Mouse (Mus musculus): ENCODE measurements around the gene Gp1ba. TPM values are rescaled to one million over a fixed set of nuclear protein-coding genes. Genes with fewer than 3 reads are reported as not detected.

Gp1ba gene
- polyA plus RNA-seq, 1 experiment from 2014 or later: 0.37 TPM

GRCm38 (mm10) chr11:70657573-70657972, 18.7 kb downstream of the Gp1ba start:
- H3K27ac ChIP-seq (ENCODE audit: low read depth): 0 out of 2 replicates have a peak overlapping the region, but pooled peaks have one; percentile 98

GRCm38 (mm10) chr11:70657991-70658390, 19.1 kb downstream of the Gp1ba start:
- Histone ChIP-seq H3K4me2 (ENCODE audit: low read length) (no peak overlapping the region), H3K4me1 (replicated peaks; ENCODE audit: control insufficient read depth, insufficient read depth, low read length) (peaks cover 23% of the 10 kb centered on the region), H3K4me3 (ENCODE audit: low read depth, low read length) (no peak overlapping the region), H3K36me3 (ENCODE audit: control insufficient read depth, insufficient read depth, low read length) (peaks cover 18% of the 10 kb centered on the region), H3K9me3 (ENCODE audit: control insufficient read depth, low read length) (no peaks in the 10 kb centered on the region), H3K9ac (ENCODE audit: low read length) (no peak overlapping the region), H3K27ac (ENCODE audit: low read depth) (no peak overlapping the region), H3K27me3 (replicated peaks; ENCODE audit: control insufficient read depth, insufficient read depth, low read length) (no peaks in the 10 kb centered on the region)
- WGBS: 56% methylated on average over 9 of the region's 9 CpGs
- no peak for DNase-seq (ENCODE audit: low spot score)
- ATAC-seq (replicated peaks; ENCODE audit: low FRiP score, low TSS enrichment, low read depth): no peak

More at GRCm38 (mm10) chr11:70657573-70657972, 18.7 kb downstream of the Gp1ba start:
- Histone ChIP-seq H3K9me3 (ENCODE audit: control insufficient read depth, low read length) (no peaks in the 10 kb centered on the region), H3K27me3 (replicated peaks; ENCODE audit: control insufficient read depth, insufficient read depth, low read length) (no peaks in the 10 kb centered on the region), H3K36me3 (ENCODE audit: control insufficient read depth, insufficient read depth, low read length) (peaks cover 18% of the 10 kb centered on the region), H3K9ac (ENCODE audit: low read length) (no peak overlapping the region), H3K4me2 (ENCODE audit: low read length) (peak overlapping the region; percentile 98), H3K4me3 (ENCODE audit: low read depth, low read length) (no peak overlapping the region), H3K4me1 (replicated peaks; ENCODE audit: control insufficient read depth, insufficient read depth, low read length) (peaks cover 25% of the 10 kb centered on the region)
- WGBS: 45% methylated on average over 6 of the region's 6 CpGs
- ATAC-seq (replicated peaks; ENCODE audit: low FRiP score, low TSS enrichment, low read depth): no peak
- DNase-seq (ENCODE audit: low spot score): no peak

GRCm38 (mm10) chr11:70658521-70658920, 19.6 kb downstream of the Gp1ba start:
- DNase-seq (ENCODE audit: low spot score) (no peak), ATAC-seq (replicated peaks; ENCODE audit: low FRiP score, low TSS enrichment, low read depth) (no peak)
- H3K27ac ChIP-seq (ENCODE audit: low read depth): no peak overlapping the region
- H3K9ac ChIP-seq (ENCODE audit: low read length): no peak overlapping the region
- no peak overlapping the region for H3K4me2 ChIP-seq (ENCODE audit: low read length)
- peaks cover 21% of the 10 kb centered on the region for H3K36me3 ChIP-seq (ENCODE audit: control insufficient read depth, insufficient read depth, low read length)
- WGBS: 92% methylated on average over 5 of the region's 5 CpGs
- H3K9me3 ChIP-seq (ENCODE audit: control insufficient read depth, low read length): no peaks in the 10 kb centered on the region
- H3K4me3 ChIP-seq (ENCODE audit: low read depth, low read length): no peak overlapping the region
- H3K27me3 ChIP-seq (replicated peaks; ENCODE audit: control insufficient read depth, insufficient read depth, low read length): no peaks in the 10 kb centered on the region
- peaks cover 23% of the 10 kb centered on the region for H3K4me1 ChIP-seq (replicated peaks; ENCODE audit: control insufficient read depth, insufficient read depth, low read length)

- DNase-seq (ENCODE audit: low spot score) (no peak), ATAC-seq (replicated peaks; ENCODE audit: low FRiP score, low TSS enrichment, low read depth) (no peak)
- Histone ChIP-seq H3K27ac (ENCODE audit: low read depth) (no peak overlapping the region), H3K4me1 (replicated peaks; ENCODE audit: control insufficient read depth, insufficient read depth, low read length) (peaks cover 23% of the 10 kb centered on the region), H3K9me3 (ENCODE audit: control insufficient read depth, low read length) (no peaks in the 10 kb centered on the region), H3K27me3 (replicated peaks; ENCODE audit: control insufficient read depth, insufficient read depth, low read length) (no peaks in the 10 kb centered on the region), H3K9ac (ENCODE audit: low read length) (no peak overlapping the region), H3K4me2 (ENCODE audit: low read length) (no peak overlapping the region), H3K4me3 (ENCODE audit: low read depth, low read length) (no peak overlapping the region), H3K36me3 (ENCODE audit: control insufficient read depth, insufficient read depth, low read length) (peaks cover 25% of the 10 kb centered on the region)
- 67% methylated on average over 8 of the region's 8 CpGs for WGBS
Measured at GRCm38 (mm10) chr11:70658942-70659341, 20.0 kb downstream of the Gp1ba start.

GRCm38 (mm10) chr11:70660571-70660970, 21.6 kb downstream of the Gp1ba start:
- no peaks in the 10 kb centered on the region for H3K9me3 ChIP-seq (ENCODE audit: control insufficient read depth, low read length)
- DNase-seq (ENCODE audit: low spot score): no peak
- H3K4me1 ChIP-seq (replicated peaks; ENCODE audit: control insufficient read depth, insufficient read depth, low read length): peaks cover 23% of the 10 kb centered on the region
- no peak overlapping the region for H3K27ac ChIP-seq (ENCODE audit: low read depth)
- H3K27me3 ChIP-seq (replicated peaks; ENCODE audit: control insufficient read depth, insufficient read depth, low read length): no peaks in the 10 kb centered on the region
- no peak overlapping the region for H3K4me2 ChIP-seq (ENCODE audit: low read length)
- H3K9ac ChIP-seq (ENCODE audit: low read length): no peak overlapping the region
- WGBS: 85% methylated on average over 8 of the region's 8 CpGs
- H3K4me3 ChIP-seq (ENCODE audit: low read depth, low read length): no peak overlapping the region
- no peak for ATAC-seq (replicated peaks; ENCODE audit: low FRiP score, low TSS enrichment, low read depth)
- H3K36me3 ChIP-seq (ENCODE audit: control insufficient read depth, insufficient read depth, low read length): peaks cover 40% of the 10 kb centered on the region

- Histone ChIP-seq H3K36me3 (ENCODE audit: control insufficient read depth, insufficient read depth, low read length) (peaks cover 54% of the 10 kb centered on the region), H3K9me3 (ENCODE audit: control insufficient read depth, low read length) (no peaks in the 10 kb centered on the region), H3K27ac (ENCODE audit: low read depth) (no peak overlapping the region), H3K4me1 (replicated peaks; ENCODE audit: control insufficient read depth, insufficient read depth, low read length) (peaks cover 15% of the 10 kb centered on the region), H3K27me3 (replicated peaks; ENCODE audit: control insufficient read depth, insufficient read depth, low read length) (no peaks in the 10 kb centered on the region), H3K9ac (ENCODE audit: low read length) (no peak overlapping the region), H3K4me2 (ENCODE audit: low read length) (no peak overlapping the region), H3K4me3 (ENCODE audit: low read depth, low read length) (no peak overlapping the region)
- 92% methylated on average over 8 of the region's 8 CpGs for WGBS
- no peak for DNase-seq (ENCODE audit: low spot score)
- ATAC-seq (replicated peaks; ENCODE audit: low FRiP score, low TSS enrichment, low read depth): no peak
Measured at GRCm38 (mm10) chr11:70663101-70663500, 24.2 kb downstream of the Gp1ba start.

- Histone ChIP-seq H3K4me3 (ENCODE audit: low read depth, low read length) (no peak overlapping the region), H3K36me3 (ENCODE audit: control insufficient read depth, insufficient read depth, low read length) (peaks cover 54% of the 10 kb centered on the region), H3K4me1 (replicated peaks; ENCODE audit: control insufficient read depth, insufficient read depth, low read length) (peaks cover 14% of the 10 kb centered on the region), H3K27me3 (replicated peaks; ENCODE audit: control insufficient read depth, insufficient read depth, low read length) (no peaks in the 10 kb centered on the region), H3K27ac (ENCODE audit: low read depth) (no peak overlapping the region), H3K4me2 (ENCODE audit: low read length) (no peak overlapping the region), H3K9ac (ENCODE audit: low read length) (no peak overlapping the region), H3K9me3 (ENCODE audit: control insufficient read depth, low read length) (no peaks in the 10 kb centered on the region)
- WGBS: 92% methylated on average over 6 of the region's 6 CpGs
- no peak for ATAC-seq (replicated peaks; ENCODE audit: low FRiP score, low TSS enrichment, low read depth)
- no peak for DNase-seq (ENCODE audit: low spot score)
Measured at GRCm38 (mm10) chr11:70663957-70664356, 25.0 kb downstream of the Gp1ba start.

- H3K4me1 ChIP-seq (replicated peaks; ENCODE audit: control insufficient read depth, insufficient read depth, low read length): peaks cover 14% of the 10 kb centered on the region
- no peak overlapping the region for H3K4me2 ChIP-seq (ENCODE audit: low read length)
- H3K27me3 ChIP-seq (replicated peaks; ENCODE audit: control insufficient read depth, insufficient read depth, low read length): no peaks in the 10 kb centered on the region
- H3K27ac ChIP-seq (ENCODE audit: low read depth): no peak overlapping the region
- ATAC-seq (replicated peaks; ENCODE audit: low FRiP score, low TSS enrichment, low read depth) (no peak), DNase-seq (ENCODE audit: low spot score) (no peak)
- no peak overlapping the region for H3K4me3 ChIP-seq (ENCODE audit: low read depth, low read length)
- 91% methylated on average over 9 of the region's 9 CpGs for WGBS
- H3K9me3 ChIP-seq (ENCODE audit: control insufficient read depth, low read length): no peaks in the 10 kb centered on the region
- no peak overlapping the region for H3K9ac ChIP-seq (ENCODE audit: low read length)
- H3K36me3 ChIP-seq (ENCODE audit: control insufficient read depth, insufficient read depth, low read length): peaks cover 54% of the 10 kb centered on the region
Measured at GRCm38 (mm10) chr11:70664741-70665140, 25.8 kb downstream of the Gp1ba start.

GRCm38 (mm10) chr11:70666687-70667086, 27.8 kb downstream of the Gp1ba start:
- Histone ChIP-seq H3K4me1 (replicated peaks; ENCODE audit: control insufficient read depth, insufficient read depth, low read length) (peaks cover 21% of the 10 kb centered on the region), H3K27me3 (replicated peaks; ENCODE audit: control insufficient read depth, insufficient read depth, low read length) (no peaks in the 10 kb centered on the region), H3K36me3 (ENCODE audit: control insufficient read depth, insufficient read depth, low read length) (peaks cover 55% of the 10 kb centered on the region), H3K9ac (ENCODE audit: low read length) (no peak overlapping the region), H3K27ac (ENCODE audit: low read depth) (no peak overlapping the region), H3K4me3 (ENCODE audit: low read depth, low read length) (no peak overlapping the region), H3K4me2 (ENCODE audit: low read length) (no peak overlapping the region), H3K9me3 (ENCODE audit: control insufficient read depth, low read length) (no peaks in the 10 kb centered on the region)
- ATAC-seq (replicated peaks; ENCODE audit: low FRiP score, low TSS enrichment, low read depth): no peak
- no peak for DNase-seq (ENCODE audit: low spot score)
- 94% methylated on average over 8 of the region's 8 CpGs for WGBS

Data from intestine, embryonic 14.5 days (tissue).